Mouse (Mus musculus) stomach, postnatal 0 days (tissue): ENCODE measurements at regions not wholly inside any gene's neighbourhood (a gene's known extent, or its start where the extent isn't known, plus 50 kb on each side); places are given as distances from the start of the nearest gene placed in this dataset.
A peak's percentile ranks its signal among the peaks of the same experiment; 100 is the strongest.

Experiments used
- ATAC-seq: fragments of 200-750 bp; cut with Nextera tagmentation; 2 replicates; pipeline ENCODE4 v1.8.0; 2017; ENCODE audit not compliant: low FRiP score, low TSS enrichment
- DNase-seq: peaks from one replicate; pipeline ENCODE4 v3.0.0-alpha.2; 2016; ENCODE audit warnings: low spot score
- H3K27ac ChIP-seq: fragments of 300-500 bp; sonication (generic); replicated peaks from 2 replicates; pipeline ENCODE4 v1.5.1; 2014; ENCODE audit warnings: mild to moderate bottlenecking, control low read depth
- H3K27me3 ChIP-seq: fragments of 300-500 bp; sonication (generic); 2 replicates; pipeline ENCODE4 v1.6.1; 2014; ENCODE audit warnings: low read length; ENCODE audit not compliant: control insufficient read depth, insufficient read depth
- H3K36me3 ChIP-seq: fragments of 300-500 bp; sonication (generic); 2 replicates; pipeline ENCODE4 v1.6.1; 2014; ENCODE audit warnings: low read length, mixed read lengths; ENCODE audit not compliant: control insufficient read depth, insufficient read depth
- H3K4me1 ChIP-seq: fragments of 300-500 bp; sonication (generic); replicated peaks from 2 replicates; pipeline ENCODE4 v1.6.1; 2014; ENCODE audit warnings: antibody characterized with exemption; ENCODE audit not compliant: control insufficient read depth, insufficient read depth
- H3K4me2 ChIP-seq: fragments of 300-500 bp; sonication (generic); replicated peaks from 2 replicates; pipeline ENCODE4 v1.6.1; 2014; ENCODE audit warnings: low read depth, mild to moderate bottlenecking, control low read depth, moderate library complexity
- H3K4me3 ChIP-seq: fragments of 300-500 bp; sonication (generic); 2 replicates; pipeline ENCODE4 v1.5.1; 2014; ENCODE audit warnings: low read depth, low read length, control low read depth
- H3K9ac ChIP-seq: fragments of 300-500 bp; sonication (generic); 2 replicates; pipeline ENCODE4 v1.6.1; 2014; ENCODE audit warnings: mild to moderate bottlenecking, low read length, control low read depth, mixed read lengths
- H3K9me3 ChIP-seq: fragments of 300-500 bp; sonication (generic); 2 replicates; pipeline ENCODE4 v1.6.1; 2016; ENCODE audit warnings: low read length; ENCODE audit not compliant: control insufficient read depth
- CTCF ChIP-seq: IDR thresholded peaks from 2 replicates; pipeline ENCODE4 v1.5.1; 2016; ENCODE audit warnings: antibody characterized with exemption, low read depth, mild to moderate bottlenecking, moderate library complexity
- EP300 ChIP-seq: optimal IDR thresholded peaks from 2 replicates; pipeline ENCODE3; 2016; ENCODE audit warnings: antibody characterized with exemption
- WGBS: fragments of 180-500 bp; shearing (Covaris S2); extraction: QIAGEN DNeasy Blood & Tissue Kit; methylation state at CpG from one replicate; pipeline ENCODE4 v1.1.7; 2014; 5-methylcytosine and 5-hydroxymethylcytosine counted together

- TF ChIP-seq CTCF (no peak), EP300 (no peak)
- no peaks in the 10 kb centered on the region for H3K9me3 ChIP-seq
- no peak overlapping the region for H3K4me2 ChIP-seq
- H3K27ac ChIP-seq = no peak overlapping the region
- ATAC-seq = no peak
- H3K27me3 ChIP-seq = no peaks in the 10 kb centered on the region
- WGBS = 80% methylated on average over 8 of the region's 8 CpGs
- DNase-seq = no peak
- H3K36me3 ChIP-seq = no peaks in the 10 kb centered on the region
- no peak overlapping the region for H3K4me3 ChIP-seq
- H3K9ac ChIP-seq = no peak overlapping the region
- no peaks in the 10 kb centered on the region for H3K4me1 ChIP-seq
Observed at GRCm38 (mm10) chr1:128830671-128831240, 238.7 kb upstream of the Cxcr4 start.

GRCm38 (mm10) chr1:128829536-128829935 is 237.4 kb upstream of the Cxcr4 start:
- H3K36me3 ChIP-seq = no peaks in the 10 kb centered on the region
- DNase-seq (no peak), ATAC-seq (no peak)
- no peaks in the 10 kb centered on the region for H3K4me1 ChIP-seq
- no peak overlapping the region for H3K4me2 ChIP-seq
- 36% methylated on average over 2 of the region's 2 CpGs for WGBS
- no peaks in the 10 kb centered on the region for H3K27me3 ChIP-seq
- no peak overlapping the region for H3K4me3 ChIP-seq
- no peak overlapping the region for H3K27ac ChIP-seq
- no peak overlapping the region for H3K9ac ChIP-seq
- no peaks in the 10 kb centered on the region for H3K9me3 ChIP-seq
- TF ChIP-seq EP300 (no peak), CTCF (no peak)

DNA sequence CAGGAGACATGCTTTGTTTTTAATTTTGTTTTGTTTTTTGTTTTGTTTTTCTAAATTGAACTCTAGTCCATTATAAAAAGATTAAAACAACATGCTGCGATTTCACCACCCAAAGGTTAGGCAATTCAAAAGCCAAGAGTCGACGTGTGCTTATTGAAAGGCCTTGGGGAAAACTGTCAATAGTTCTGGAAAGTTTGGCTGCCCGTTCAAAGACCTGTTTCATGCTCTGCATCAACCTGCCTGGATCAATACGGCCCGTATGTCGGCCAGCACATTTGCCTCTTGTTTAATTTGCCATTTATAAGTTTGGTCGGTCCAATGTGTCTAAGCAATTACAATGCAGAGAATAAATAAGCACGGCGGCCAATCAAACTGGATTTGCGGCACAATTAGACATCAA is 234.3 kb upstream of the Cxcr4 start:
- no peak for ATAC-seq
- TF ChIP-seq CTCF (no peak), EP300 (no peak)
- Histone ChIP-seq H3K9me3 (no peaks in the 10 kb centered on the region), H3K27ac (no peak overlapping the region), H3K9ac (no peak overlapping the region), H3K27me3 (no peaks in the 10 kb centered on the region), H3K4me1 (no peaks in the 10 kb centered on the region), H3K36me3 (no peaks in the 10 kb centered on the region), H3K4me3 (no peak overlapping the region), H3K4me2 (no peak overlapping the region)
- WGBS = 81% methylated on average over 11 of the region's 11 CpGs
- no peak for DNase-seq

DNA sequence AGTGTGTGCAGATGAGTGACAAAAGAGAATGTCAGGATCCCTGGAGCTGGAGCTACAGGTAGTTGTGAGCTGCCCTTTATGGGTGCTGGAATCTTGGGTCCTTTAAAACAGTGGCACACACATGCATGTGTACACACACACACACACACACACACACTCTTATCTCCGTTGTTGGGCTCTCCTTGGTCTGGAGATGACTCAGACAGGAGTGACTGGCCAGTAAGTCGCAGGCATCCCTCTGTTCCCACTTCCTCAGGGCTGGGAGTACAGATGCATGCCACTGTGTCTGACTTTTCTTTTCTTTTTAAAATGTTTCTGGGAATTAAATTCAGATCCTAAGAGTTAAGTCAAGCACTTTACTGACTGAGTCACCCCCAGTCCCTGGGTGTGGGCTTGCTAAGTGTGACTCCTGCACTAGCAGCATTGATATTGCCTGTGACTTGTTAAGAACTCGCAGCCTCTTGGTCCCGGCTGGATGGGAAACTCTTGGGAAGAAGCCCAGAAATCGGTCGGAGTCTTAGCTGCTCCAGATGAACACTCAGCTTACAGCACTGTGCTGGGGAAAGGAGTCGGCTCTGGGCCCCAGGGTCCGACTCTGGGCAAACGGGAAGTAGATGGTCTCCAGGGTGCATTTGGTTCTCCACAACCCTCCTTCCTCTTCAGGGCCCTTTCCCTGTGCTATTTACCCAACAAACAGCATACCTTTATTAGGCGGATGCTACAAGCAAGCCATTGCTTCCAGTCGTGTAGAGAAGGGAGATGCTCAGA is 233.0 kb upstream of the Cxcr4 start:
- no peaks in the 10 kb centered on the region for H3K27me3 ChIP-seq
- no peak overlapping the region for H3K9ac ChIP-seq
- no peaks in the 10 kb centered on the region for H3K9me3 ChIP-seq
- H3K4me1 ChIP-seq = no peaks in the 10 kb centered on the region
- H3K36me3 ChIP-seq = no peaks in the 10 kb centered on the region
- 46% methylated on average over 11 of the region's 11 CpGs for WGBS
- H3K4me2 ChIP-seq = no peak overlapping the region
- ATAC-seq (peak; percentile 83), DNase-seq (peak; percentile 47)
- TF ChIP-seq EP300 (no peak), CTCF (no peak)
- no peak overlapping the region for H3K27ac ChIP-seq
- H3K4me3 ChIP-seq = no peak overlapping the region

DNA sequence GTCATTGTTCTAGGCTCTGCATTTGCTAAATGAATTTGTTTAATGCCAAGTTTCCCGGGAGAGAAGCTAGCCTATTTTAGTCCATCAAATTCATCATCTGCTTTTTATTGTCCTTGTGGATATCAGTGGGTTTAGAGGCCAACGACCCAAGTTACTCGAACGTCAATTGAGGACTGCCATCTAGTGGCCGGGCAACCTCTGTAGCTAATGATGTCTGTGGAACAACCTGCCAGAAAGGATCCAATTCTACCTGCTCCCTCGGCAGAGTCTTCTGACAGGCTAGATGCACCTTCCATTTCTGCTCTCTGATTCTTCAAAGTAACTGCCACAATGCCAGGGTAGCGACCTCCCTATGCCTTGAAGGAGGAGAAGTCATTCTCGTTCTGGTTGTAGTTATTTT is 232.1 kb upstream of the Cxcr4 start:
- Histone ChIP-seq H3K36me3 (no peaks in the 10 kb centered on the region), H3K4me1 (no peaks in the 10 kb centered on the region), H3K4me2 (no peak overlapping the region; the same call in 1 of the 2 replicates), H3K9ac (no peak overlapping the region), H3K27ac (no peak overlapping the region), H3K4me3 (no peak overlapping the region), H3K27me3 (no peaks in the 10 kb centered on the region), H3K9me3 (no peaks in the 10 kb centered on the region)
- ATAC-seq (peak; percentile 61), DNase-seq (peak; percentile 81)
- 7% methylated on average over 8 of the region's 8 CpGs for WGBS
- TF ChIP-seq EP300 (no peak), CTCF (peak; percentile 93)

- Histone ChIP-seq H3K4me1 (no peaks in the 10 kb centered on the region), H3K9ac (no peak overlapping the region), H3K27ac (no peak overlapping the region), H3K27me3 (no peaks in the 10 kb centered on the region), H3K4me2 (no peak overlapping the region), H3K36me3 (no peaks in the 10 kb centered on the region), H3K4me3 (no peak overlapping the region), H3K9me3 (no peaks in the 10 kb centered on the region)
- WGBS = 54% methylated on average over 6 of the region's 6 CpGs
- no peak for TF ChIP-seq EP300
- TF ChIP-seq CTCF = no peak
- DNase-seq (no peak), ATAC-seq (no peak)
Observed at GRCm38 (mm10) chr1:128821991-128822390, 229.9 kb upstream of the Cxcr4 start.
